Mouse (Mus musculus): ENCODE data around the gene Habp2.

Habp2 gene

GRCm38 (mm10) chr19:56364563-56364962 is 77.6 kb downstream of the Habp2 start:
- DNase-seq: peak; percentile 88

GRCm38 (mm10) chr19:56366168-56366567 is 79.2 kb downstream of the Habp2 start:
- DNase-seq: peak; percentile 91

- DNase-seq: peak; percentile 84
These were observed 79.7 kb downstream of the Habp2 start for GRCm38 (mm10) chr19:56366625-56367024.

- DNase-seq: no peak
These were observed 80.8 kb downstream of the Habp2 start for GRCm38 (mm10) chr19:56367778-56368177.

GRCm38 (mm10) chr19:56368912-56369311 is 82.0 kb downstream of the Habp2 start:
- DNase-seq: peak; percentile 78

Data from heart, adult 11 months (tissue).